Mouse (Mus musculus) lung, postnatal 4 days (tissue): ENCODE results near the gene Arnt.
"Not testable (repeated sequence)": the region's sequence is repeated elsewhere in the genome, so short reads cannot be mapped to it uniquely, and the experiment has no call there.

Experiments used
- DNase-seq, 2 experiments: peaks; one replicate each; pipeline ENCODE4 v3.0.0; 2021

Arnt gene

DNA sequence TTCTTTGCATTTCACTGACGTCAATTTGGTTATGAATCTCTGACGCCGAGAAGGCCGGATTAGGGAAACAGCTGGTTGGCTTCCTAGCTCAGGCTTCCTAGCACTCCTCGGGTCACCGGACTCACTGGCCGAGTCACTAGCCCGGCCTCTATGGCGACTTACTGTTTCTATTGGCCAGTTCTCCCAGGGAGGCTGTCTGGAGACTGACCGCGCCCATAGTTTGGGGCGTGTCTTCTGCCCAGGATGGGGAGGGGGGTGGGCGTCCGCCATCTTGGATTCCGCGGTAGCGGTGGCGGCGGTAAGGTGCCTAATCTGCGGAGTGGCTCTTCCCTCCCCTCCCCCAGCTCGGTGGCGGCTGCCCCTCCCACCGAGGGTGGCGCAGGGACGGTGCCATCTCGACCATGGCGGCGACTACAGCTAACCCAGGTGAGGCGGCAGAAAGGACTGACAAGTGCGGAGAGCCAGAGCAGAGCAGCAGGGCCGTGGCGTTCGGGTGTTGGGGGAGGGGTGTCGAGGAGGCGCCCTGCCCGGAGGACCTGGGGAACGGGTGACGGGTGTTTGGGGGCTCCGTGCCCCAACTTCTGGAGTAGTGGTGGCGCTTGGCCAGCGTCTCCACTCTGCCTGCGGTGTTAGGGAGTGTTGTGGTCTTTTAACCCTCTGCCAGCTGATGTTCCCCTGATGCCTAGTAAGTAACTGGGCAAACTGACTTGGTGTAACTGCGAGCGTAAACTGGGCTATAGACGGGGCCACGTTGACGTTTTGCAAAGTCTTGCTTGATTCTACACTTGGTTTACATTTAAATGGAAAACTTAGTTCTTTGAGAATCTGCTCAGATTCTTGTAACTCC is at the start of gene Arnt:
Gene Arnt, plus strand, starts transcription at position 253 of the 847 bp plus-strand sequence.
- peak; percentile 93 to 96 for DNase-seq

DNA sequence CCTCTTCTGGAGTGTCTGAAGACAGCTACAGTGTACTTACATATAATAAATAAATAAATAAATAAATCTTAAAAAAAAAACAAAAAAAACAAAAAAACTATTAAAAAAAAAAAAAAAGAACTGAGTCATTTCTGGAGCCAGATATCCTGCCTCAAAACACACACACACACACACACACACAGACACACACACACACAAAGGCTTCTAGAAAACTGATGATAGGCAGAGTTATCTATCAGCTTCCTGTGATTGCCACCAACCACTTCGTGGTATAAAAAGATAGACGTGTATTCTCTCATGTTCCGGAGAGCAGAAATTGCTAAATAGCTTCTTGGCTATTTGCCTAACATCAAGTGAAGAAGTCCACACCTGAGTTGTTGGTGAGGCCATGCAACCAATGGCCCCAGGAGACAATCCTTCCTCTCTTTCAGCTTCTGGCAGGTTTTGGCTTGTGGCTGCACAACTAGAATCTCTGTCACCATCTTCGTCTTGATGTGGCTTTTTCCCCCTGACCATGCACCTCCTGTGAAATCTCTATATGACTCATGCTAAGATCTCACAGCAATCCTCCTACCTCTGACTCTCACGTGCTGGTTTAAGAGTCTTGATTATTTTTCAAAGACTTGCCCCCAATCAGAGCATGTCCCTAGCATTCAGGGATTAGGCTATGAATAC is 48.6 kb upstream of the Arnt start:
- DNase-seq: no peak

GRCm38 (mm10) chr3:95394385-95394784 is 39.8 kb upstream of the Arnt start:
- peak in 1 of 2 experiments; percentile 15 for DNase-seq

DNA sequence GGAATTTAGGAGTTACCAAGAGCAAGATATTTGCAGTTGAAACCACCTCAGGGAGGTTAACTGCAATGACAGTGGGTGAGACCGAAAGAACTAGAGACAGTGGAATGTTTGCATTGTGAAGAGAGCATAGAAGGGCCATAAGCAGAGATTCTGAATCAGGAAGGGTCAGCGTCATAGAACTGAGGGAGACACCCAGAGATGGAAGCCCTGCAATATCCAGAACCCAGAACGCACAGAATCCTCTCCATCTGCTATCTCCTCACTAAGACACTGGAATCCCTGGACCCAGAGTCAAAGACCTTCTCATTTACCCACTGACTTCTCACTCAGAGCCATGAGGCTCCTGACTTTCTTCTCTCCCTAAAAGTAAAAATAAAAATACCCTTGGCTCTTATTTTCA is 31.4 kb upstream of the Arnt start, which contains the start of gene 4930558C23Rik:
Gene 4930558C23Rik, minus strand, starts transcription at position 101 of the 400 bp plus-strand sequence.
- no peak for DNase-seq

DNA sequence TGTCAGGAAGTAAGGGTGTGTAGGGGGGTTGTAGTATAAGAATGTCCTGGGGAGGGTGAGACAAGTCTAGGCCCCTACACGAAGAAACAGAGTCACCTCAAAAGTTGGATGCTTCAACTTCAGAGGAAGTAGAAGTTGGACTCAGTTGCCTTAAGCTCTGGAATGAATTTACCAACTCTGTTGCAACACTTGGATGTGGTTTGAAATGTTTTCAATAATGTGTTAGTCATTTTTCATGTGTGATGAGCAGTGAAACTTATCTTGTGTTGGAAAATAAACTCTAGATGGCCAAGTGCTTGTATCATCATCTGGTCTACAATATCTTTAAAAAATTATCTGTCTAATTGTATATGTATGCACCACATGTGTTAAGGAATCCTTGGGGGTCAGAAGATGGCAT is 26.5 kb upstream of the Arnt start:
- no peak for DNase-seq

GRCm38 (mm10) chr3:95408852-95409251 is 25.3 kb upstream of the Arnt start:
- DNase-seq: no peak

GRCm38 (mm10) chr3:95412268-95412667 is 21.9 kb upstream of the Arnt start:
- DNase-seq: no peak

DNA sequence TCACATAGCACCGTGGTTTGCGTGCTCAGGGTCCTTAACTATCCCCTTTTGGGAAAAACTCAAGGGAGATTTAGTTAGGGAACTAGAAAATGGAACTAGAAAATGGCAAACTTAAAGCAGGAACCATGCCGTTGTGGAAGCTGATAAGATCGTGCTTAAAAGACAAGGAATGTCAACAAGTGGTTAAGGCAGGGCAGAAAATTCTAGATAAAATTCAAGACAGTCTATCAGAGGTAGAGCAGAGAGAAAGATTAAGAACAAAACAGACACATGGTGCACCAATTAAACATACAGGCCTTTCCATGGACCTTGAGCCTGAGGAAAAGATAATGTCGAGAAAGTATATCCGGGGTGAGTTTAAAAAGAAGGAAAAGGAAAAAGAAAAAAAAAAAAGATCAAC is 16.3 kb upstream of the Arnt start:
- no peak for DNase-seq

- DNase-seq: not testable (repeated sequence)
Measured at GRCm38 (mm10) chr3:95426476-95426875, 7.7 kb upstream of the Arnt start.

DNA sequence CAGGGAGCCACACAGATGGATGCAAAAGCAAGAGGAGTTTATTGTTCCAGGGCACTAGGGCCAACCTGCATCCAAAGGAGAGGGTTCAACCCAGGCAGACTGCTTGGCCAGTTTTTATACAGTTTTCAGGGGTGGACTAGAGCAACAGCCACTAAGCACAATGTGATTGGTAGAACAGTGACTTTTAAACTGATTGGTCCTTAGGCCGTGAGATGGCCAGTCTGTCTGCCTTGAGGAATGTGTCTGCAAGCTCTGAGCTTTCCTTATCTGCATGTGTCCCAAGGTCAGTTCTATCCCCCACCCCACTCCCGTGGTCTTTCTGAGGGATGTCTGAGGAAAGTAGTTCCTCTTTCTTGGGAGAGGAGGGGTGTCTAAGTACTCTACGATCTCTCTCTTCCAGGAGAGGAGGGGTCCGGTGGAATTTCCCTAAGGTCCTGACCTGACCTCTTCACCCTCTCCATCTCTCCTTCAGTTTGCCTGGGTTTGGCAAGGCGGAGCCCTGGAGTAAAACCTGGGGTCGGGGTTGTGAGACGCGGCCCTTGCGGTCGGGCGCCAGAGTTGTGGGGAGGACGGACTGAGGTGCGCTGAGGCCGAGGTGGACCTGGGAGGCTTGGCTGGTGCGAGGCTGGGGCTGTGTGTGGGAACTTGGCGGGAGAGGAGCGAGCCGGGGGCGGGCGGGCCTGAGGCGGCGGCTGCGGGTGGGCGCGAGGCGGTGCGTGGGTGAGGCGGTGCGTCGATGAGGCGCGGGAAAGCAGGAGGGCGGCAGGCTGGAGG is 6.9 kb upstream of the Arnt start:
- DNase-seq: not testable (repeated sequence)

DNA sequence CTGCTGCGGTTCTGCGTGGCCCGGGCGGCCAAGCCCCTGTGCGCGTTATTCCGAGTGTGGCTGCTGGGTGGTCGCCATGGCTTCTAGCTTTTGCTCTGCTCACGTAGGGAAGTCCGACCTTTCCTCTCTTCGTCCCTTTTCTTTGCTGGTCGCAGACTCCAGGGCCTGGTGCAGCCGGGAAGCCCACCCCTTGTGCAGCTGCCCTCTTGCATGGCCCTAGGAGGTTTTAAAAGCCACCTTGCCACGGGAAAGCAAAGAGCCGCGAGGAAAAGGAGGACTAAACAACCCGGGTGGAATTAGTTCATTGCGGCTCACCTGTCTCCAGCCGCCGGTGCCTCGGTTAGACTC is 6.3 kb upstream of the Arnt start:
- peak in 1 of 2 experiments; percentile 27 for DNase-seq

GRCm38 (mm10) chr3:95428423-95428822 is 5.8 kb upstream of the Arnt start:
- DNase-seq: not testable (repeated sequence)

DNA sequence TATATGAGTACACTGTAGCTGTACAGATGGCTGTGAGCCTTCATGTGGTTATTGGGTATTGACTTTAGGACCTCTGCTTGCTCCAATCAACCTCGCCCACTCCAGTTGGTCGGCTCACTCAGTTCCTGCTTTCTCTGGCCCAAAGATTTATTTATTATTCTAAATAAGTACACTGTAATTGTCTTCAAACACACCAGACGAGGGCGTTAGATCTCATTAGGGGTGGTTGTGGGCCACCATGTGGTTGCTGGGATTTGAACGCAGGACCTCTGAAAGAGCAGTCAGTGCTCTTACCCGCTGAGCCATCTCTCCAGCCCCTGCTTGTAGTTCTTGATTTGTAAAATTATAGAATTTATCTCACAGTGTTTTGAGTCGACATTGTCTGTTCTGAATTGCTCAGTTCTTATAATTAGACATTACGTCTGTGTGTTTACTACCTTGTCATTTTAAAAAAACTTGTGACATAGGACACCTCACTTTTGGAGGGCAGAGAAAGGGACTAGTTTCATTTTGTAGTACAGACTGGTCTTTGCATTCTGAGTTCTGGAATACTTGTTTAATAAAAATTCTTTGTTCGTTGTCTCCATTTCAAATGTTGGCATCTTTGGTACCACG is 780 bp upstream of the Arnt start:
- DNase-seq: no peak

GRCm38 (mm10) chr3:95434983-95435370 is 789 bp downstream of the Arnt start:
- DNase-seq: no peak

DNA sequence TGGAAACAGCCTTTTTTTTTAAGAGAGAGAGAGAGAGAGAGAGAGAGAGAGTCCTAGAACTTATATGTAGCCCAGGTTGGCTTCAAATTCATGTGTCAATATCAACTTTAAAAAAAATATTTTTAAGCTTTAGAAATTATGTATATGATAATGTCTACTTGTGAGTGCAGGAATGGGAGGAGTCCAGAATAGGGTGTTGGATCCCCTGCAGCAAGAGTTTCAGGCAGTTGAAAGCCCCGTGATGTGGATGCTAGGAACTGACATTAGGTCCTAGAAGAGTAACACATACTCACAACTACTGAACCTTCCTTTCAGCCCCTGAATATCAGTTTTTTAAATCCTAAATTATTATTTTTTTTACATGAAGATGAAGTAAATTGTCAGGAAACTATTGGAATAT is 1.4 kb downstream of the Arnt start:
- DNase-seq: no peak

GRCm38 (mm10) chr3:95438636-95439035 is 4.4 kb downstream of the Arnt start:
- DNase-seq: not testable (repeated sequence)

DNA sequence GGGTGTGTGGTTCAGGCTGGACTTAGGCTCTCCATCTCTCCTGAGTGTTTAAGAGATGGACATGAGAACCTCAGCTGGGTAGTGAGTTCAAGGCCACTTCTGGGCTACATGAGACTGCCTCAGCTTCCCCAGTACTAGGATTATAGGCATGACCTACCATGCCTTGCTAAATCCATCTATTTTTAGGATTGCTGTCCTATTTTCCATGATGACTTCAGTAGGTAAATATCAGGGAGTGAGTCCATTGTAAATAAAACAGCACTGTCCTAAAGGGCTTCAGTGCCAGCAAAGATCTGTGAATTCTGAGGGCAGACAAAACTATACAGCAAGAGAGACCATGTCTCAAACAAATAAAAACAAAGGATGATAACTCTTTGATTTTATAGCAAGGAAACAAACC is 5.5 kb downstream of the Arnt start:
- DNase-seq: no peak

DNA sequence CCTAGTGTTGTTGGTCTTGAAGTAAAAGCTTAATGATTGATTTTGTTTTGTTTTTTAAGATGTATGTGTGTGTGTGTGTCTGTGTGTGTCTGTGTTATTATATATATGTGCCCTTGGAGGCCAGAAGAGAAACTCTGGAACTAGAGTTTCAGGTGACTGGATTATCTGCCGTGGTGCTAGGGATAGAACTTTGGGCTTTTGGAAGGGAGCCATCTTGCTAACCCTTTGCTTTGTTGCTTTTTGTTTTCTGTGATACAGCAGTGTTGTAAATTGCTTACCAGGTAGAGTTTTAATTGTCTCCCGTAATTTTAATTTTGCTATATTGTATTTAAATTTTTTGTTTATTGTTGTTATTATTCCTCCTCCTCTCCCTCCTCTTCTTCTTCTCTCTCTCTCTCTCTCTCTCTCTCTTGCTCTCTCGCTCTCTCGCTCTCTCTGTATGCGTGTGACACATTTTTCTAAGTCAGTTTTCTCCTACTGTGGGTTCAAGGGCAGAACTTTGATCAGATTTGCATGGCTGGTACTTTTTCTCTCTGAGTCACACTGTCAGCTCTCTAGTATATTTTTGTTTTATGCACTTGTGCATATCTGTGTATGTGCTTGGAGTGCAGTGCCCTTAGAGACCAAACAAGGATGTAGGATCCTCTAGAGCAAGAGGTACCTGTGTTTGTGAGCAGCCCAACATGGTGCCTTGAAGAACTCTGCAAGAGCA is 8.4 kb downstream of the Arnt start:
- DNase-seq: no peak

- no peak for DNase-seq
Measured at GRCm38 (mm10) chr3:95445311-95445710, 11.1 kb downstream of the Arnt start.

- peak; percentile 27 to 62 for DNase-seq
Measured at GRCm38 (mm10) chr3:95450408-95450807, 16.2 kb downstream of the Arnt start.

DNA sequence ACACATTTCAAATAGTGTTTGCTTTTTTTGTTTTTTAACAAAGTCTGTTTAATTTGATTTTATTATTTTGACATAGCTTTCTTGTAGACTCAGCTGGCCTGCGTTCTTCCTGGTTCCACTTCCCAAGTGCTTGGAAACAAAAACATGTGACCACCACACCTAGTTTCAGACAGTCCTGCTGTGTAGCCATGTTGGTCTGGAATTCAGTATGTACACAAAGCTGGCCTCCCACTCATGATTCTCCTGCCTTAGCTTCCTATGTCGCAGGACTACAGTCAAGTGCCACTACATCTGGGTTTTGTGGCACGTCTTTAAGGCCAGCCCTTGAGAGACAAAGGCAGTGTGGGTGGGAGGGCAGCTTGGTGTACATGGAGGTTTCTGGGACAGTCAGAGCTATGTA is 16.7 kb downstream of the Arnt start:
- peak; percentile 14 to 33 for DNase-seq

DNA sequence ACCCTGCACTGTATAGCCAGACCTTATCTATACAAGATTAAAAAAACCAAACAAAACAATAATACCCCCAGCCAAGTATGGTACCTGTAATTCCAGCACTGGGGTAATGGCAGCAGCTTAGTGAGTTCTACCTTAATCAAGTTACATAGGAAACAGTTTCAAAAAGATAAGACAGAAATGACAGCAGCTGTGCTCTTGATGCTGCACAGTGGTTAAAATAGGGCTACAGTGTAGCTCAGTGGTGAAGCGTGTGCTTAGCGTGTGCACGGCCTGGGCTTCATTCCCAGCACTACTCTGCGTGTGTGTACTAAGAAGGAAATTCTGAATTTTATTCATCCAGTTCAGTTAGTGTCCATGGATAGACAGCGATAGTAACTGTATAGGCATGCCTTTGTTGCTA is 22.2 kb downstream of the Arnt start:
- DNase-seq: no peak
